9 mouse cellular contexts compared by ENCODE assay signal in the genomic region with DNA sequence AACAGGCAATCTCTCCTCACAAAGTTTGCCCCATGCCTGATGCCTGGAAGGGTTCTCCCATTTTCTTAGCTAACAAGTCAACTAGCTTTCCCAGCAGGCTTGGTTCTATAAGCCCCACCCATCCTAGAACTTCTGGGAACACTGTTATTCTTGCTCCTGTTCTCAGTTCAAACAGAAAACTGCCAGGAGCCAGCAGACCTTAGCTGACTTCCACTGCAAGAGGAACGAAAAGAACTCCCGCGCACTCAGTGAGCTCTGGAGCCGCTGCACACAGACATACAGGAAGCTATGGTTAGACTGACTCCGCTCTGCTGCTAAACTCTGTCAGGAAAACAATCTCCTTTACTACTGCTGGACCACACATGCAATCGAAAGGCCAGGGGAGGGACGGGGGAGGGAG.
DNase-seq lines count a peak whose midpoint lies in the region; ATAC-seq and TF ChIP-seq lines count a peak whose summit lies in the region.
"Had no signal": no experiment of that assay in that cellular context is flagged by ENCODE, and none has a peak within 500 bp of the region (broad histone marks: within the 10 kb centered on the region; RNA-seq: fewer than 3 reads in every experiment).

No protein-coding gene starts in this region.

- H3K4me2 ChIP-seq in stomach, embryonic 16.5 days (ENCODE audit: low read depth, low read length): no peak overlapping the region
- no peak overlapping the region for H3K4me2 ChIP-seq in stomach, postnatal 0 days (replicated peaks; ENCODE audit: low read depth)
- 0 out of 2 replicates have a peak overlapping the region, but pooled peaks have one; percentile 16 for H3K4me2 ChIP-seq in kidney, embryonic 15.5 days
- H3K4me2 ChIP-seq: embryonic facial prominence, embryonic 15.5 days had no signal

- H3K4me1 ChIP-seq in stomach, embryonic 16.5 days (ENCODE audit: control insufficient read depth, insufficient read depth, low read length): no peaks in the 10 kb centered on the region
- H3K4me1 ChIP-seq in stomach, postnatal 0 days (replicated peaks; ENCODE audit: control insufficient read depth, insufficient read depth): no peaks in the 10 kb centered on the region
- H3K4me1 ChIP-seq in kidney, embryonic 15.5 days: 0 out of 2 replicates have a peak, but pooled peaks cover 5% of the 10 kb centered on the region
- H3K4me1 ChIP-seq: embryonic facial prominence, embryonic 15.5 days had no signal

- no peak overlapping the region for H3K4me3 ChIP-seq in stomach, embryonic 16.5 days (replicated peaks; ENCODE audit: low read length)
- H3K4me3 ChIP-seq in stomach, postnatal 0 days (ENCODE audit: low read depth, low read length): no peak overlapping the region
- no peak overlapping the region for H3K4me3 ChIP-seq in kidney, embryonic 15.5 days (replicated peaks)
- H3K4me3 ChIP-seq: embryonic facial prominence, embryonic 15.5 days had no signal

- no peak for ATAC-seq in stomach, embryonic 16.5 days (ENCODE audit: insufficient read depth, low FRiP score)
- ATAC-seq in stomach, postnatal 0 days (ENCODE audit: low FRiP score, low TSS enrichment): no peak
- peak; percentile 81; the same call in 1 of the 2 replicates for ATAC-seq in kidney, embryonic 15.5 days (replicated peaks; ENCODE audit: low FRiP score)

- TF ChIP-seq CTCF in stomach, postnatal 0 days (IDR thresholded peaks at IDR 0.05; ENCODE audit: low read depth): no peak

- no peak overlapping the region for H3K9ac ChIP-seq in stomach, embryonic 16.5 days (ENCODE audit: low read length)
- no peak overlapping the region for H3K9ac ChIP-seq in stomach, postnatal 0 days (ENCODE audit: low read length)
- no peak overlapping the region for H3K9ac ChIP-seq in kidney, embryonic 15.5 days
- H3K9ac ChIP-seq: embryonic facial prominence, embryonic 15.5 days had no signal

- WGBS in stomach, embryonic 16.5 days: 61% methylated on average over 5 of the region's 7 CpGs
- 42% methylated on average over 6 of the region's 7 CpGs for WGBS in stomach, postnatal 0 days
- WGBS in kidney, embryonic 15.5 days: 22% methylated on average over 6 of the region's 7 CpGs

- H3K36me3 ChIP-seq in stomach, embryonic 16.5 days (ENCODE audit: control insufficient read depth, insufficient read depth, low read length): peaks cover 8% of the 10 kb centered on the region
- H3K36me3 ChIP-seq in stomach, postnatal 0 days (ENCODE audit: control insufficient read depth, insufficient read depth, low read length): peaks cover 15% of the 10 kb centered on the region
- peaks cover 51% of the 10 kb centered on the region for H3K36me3 ChIP-seq in kidney, embryonic 15.5 days

- H3K27ac ChIP-seq in stomach, embryonic 16.5 days (ENCODE audit: low read length): peak overlapping the region; percentile 6; the same call in 1 of the 2 replicates
- H3K27ac ChIP-seq in stomach, postnatal 0 days (replicated peaks): no peak overlapping the region
- H3K27ac ChIP-seq in kidney, embryonic 15.5 days: peak overlapping the region; percentile 85
- H3K27ac ChIP-seq: embryonic facial prominence, embryonic 15.5 days had no signal

- peak; percentile 13 for DNase-seq in adrenal gland, postnatal 14 days
- no peak for DNase-seq in adrenal gland, adult 18-20 months (ENCODE audit: low spot score in 2 of 2)
- DNase-seq in stomach, postnatal 0 days (ENCODE audit: low spot score): no peak
- peak; percentile 10 for DNase-seq in skeletal muscle tissue, adult 2 months (ENCODE audit: low read depth, low spot score)
- DNase-seq in cerebellum, postnatal 25 days: no peak
- DNase-seq in left cerebral cortex, adult 18-20 months (ENCODE audit: low spot score in 2 of 2): no peak

- no peak for TF ChIP-seq EP300 in stomach, postnatal 0 days (optimal IDR thresholded peaks at IDR 0.05)

- no peaks in the 10 kb centered on the region for H3K27me3 ChIP-seq in stomach, embryonic 16.5 days (ENCODE audit: control insufficient read depth, insufficient read depth, low read length)
- H3K27me3 ChIP-seq in stomach, postnatal 0 days (ENCODE audit: control insufficient read depth, insufficient read depth, low read length): no peaks in the 10 kb centered on the region
- no peaks in the 10 kb centered on the region for H3K27me3 ChIP-seq in kidney, embryonic 15.5 days
- H3K27me3 ChIP-seq: embryonic facial prominence, embryonic 15.5 days had no signal

- no peaks in the 10 kb centered on the region for H3K9me3 ChIP-seq in stomach, embryonic 16.5 days (replicated peaks; ENCODE audit: control insufficient read depth, low read length)
- no peaks in the 10 kb centered on the region for H3K9me3 ChIP-seq in stomach, postnatal 0 days (ENCODE audit: control insufficient read depth, low read length)
- no peaks in the 10 kb centered on the region for H3K9me3 ChIP-seq in kidney, embryonic 15.5 days (replicated peaks)
- H3K9me3 ChIP-seq: embryonic facial prominence, embryonic 15.5 days had no signal

Comparison
In these comparisons a context has a peak if more than half of its experiments do, and no peak if none do; other contexts are left out.
1. DNase-seq: peak in adrenal gland, postnatal 14 days (single experiment) and skeletal muscle tissue, adult 2 months (single experiment); none in adrenal gland, adult 18-20 months (0 of 2), stomach, postnatal 0 days (single experiment), cerebellum, postnatal 25 days (0 of 2) and left cerebral cortex, adult 18-20 months (0 of 2).